Mouse (Mus musculus) adrenal gland, postnatal 4 days (tissue): ENCODE measurements at regions not wholly inside any gene's neighbourhood (a gene's known extent, or its start where the extent isn't known, plus 50 kb on each side); places are given as distances from the start of the nearest gene placed in this dataset.

Source experiments
- DNase-seq, 2 experiments: peaks; one replicate each; pipeline ENCODE4 v3.0.0; 2021 to 2022; ENCODE audit warnings: low spot score in 2 of 2, mixed read lengths in 2 of 2

- DNase-seq: no peak
Observed at GRCm38 (mm10) chr10:71485063-71485762, 137.7 kb downstream of the Ipmk start.

GRCm38 (mm10) chr10:71489791-71490190, 142.2 kb downstream of the Ipmk start:
- no peak for DNase-seq

GRCm38 (mm10) chr10:71502096-71502495, 154.5 kb downstream of the Ipmk start:
- no peak for DNase-seq

- no peak for DNase-seq
Observed at GRCm38 (mm10) chr10:71504219-71504618, 156.7 kb downstream of the Ipmk start.

GRCm38 (mm10) chr10:71525290-71525689, 177.7 kb downstream of the Ipmk start:
- no peak for DNase-seq

GRCm38 (mm10) chr10:71533759-71534158, 186.2 kb downstream of the Ipmk start:
- no peak for DNase-seq

- DNase-seq: no peak
Observed at GRCm38 (mm10) chr10:71545489-71545888, 197.9 kb downstream of the Ipmk start.

- DNase-seq: no peak
Observed at GRCm38 (mm10) chr10:71546507-71546906, 198.9 kb downstream of the Ipmk start.

- no peak for DNase-seq
Observed at GRCm38 (mm10) chr10:71583716-71584115, 236.2 kb downstream of the Ipmk start.

- no peak for DNase-seq
Observed at GRCm38 (mm10) chr10:71598515-71598914, 251.0 kb downstream of the Ipmk start.

- DNase-seq: no peak
Observed at GRCm38 (mm10) chr10:71613736-71614135, 266.2 kb downstream of the Ipmk start.

- no peak for DNase-seq
Observed at GRCm38 (mm10) chr10:71617156-71617555, 269.6 kb downstream of the Ipmk start.

GRCm38 (mm10) chr10:71646071-71646470, 298.5 kb downstream of the Ipmk start:
- DNase-seq: no peak

GRCm38 (mm10) chr10:71657525-71657924, 310.0 kb downstream of the Ipmk start:
- DNase-seq: no peak

- no peak for DNase-seq
Observed at GRCm38 (mm10) chr10:71663545-71663944, 316.0 kb downstream of the Ipmk start.

GRCm38 (mm10) chr10:71667160-71667571, 319.6 kb downstream of the Ipmk start:
- DNase-seq: no peak

- no peak for DNase-seq
Observed at GRCm38 (mm10) chr10:71679240-71679639, 331.7 kb downstream of the Ipmk start.

GRCm38 (mm10) chr10:71713456-71713855, 365.9 kb downstream of the Ipmk start:
- no peak for DNase-seq

- no peak for DNase-seq
Observed at GRCm38 (mm10) chr10:71727746-71728145, 380.2 kb downstream of the Ipmk start.

- DNase-seq: no peak
Observed at GRCm38 (mm10) chr10:71733821-71734220, 386.3 kb downstream of the Ipmk start.

GRCm38 (mm10) chr10:71734481-71734880, 386.9 kb downstream of the Ipmk start:
- DNase-seq: no peak

GRCm38 (mm10) chr10:71738280-71738679, 390.7 kb downstream of the Ipmk start:
- DNase-seq: no peak
